In the genomic region with DNA sequence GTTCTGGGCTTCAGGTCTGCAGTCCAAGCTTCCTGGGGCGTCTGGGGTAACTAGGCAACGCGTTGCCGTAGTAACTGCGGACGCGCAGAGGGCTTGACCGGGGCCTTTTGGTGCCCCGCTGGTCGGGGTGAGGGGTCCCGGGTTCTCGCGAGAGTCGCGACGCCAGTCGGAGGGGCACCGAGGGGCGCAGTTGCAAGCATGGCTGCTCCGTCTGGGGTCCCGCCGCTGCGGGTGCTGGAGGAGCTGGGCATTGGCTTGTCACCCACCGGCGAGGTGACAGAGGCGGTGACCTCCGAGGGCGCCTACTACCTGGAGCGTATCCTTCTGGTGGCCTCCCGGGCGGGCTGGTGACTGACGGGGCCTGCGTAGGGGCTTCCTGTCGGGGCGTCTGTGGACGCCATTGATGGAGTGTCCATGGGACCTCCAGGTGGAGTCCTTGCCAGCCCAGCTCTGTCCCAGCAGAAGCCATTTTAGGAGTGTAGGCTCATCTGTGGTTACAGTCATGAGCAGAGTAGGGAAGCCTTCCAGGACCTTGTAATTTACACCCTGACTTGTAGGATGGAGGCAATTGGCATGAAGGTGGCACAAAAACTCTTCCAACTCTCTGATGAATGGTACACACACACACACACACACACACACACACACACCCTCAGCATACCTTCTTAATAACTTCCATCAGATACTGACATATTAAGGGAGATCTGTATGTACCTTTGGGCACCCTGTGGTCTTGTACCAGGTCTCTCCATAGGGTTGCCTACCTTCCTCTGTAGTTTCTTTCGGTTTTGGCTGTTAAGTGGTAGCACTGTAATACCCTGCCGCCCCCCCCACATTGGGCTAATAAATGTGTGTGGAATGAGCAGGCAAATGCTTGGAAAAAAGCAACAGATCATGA, we compare ENCODE assay signal across 10 mouse cellular contexts. TPM values are rescaled to one million over a fixed set of nuclear protein-coding genes. Genes with fewer than 3 reads are reported as not detected.
DNase-seq lines count a peak whose midpoint lies in the region; ATAC-seq and TF ChIP-seq lines count a peak whose summit lies in the region.
"Had no signal": no experiment of that assay in that cellular context is flagged by ENCODE, and none has a peak within 500 bp of the region (broad histone marks: within the 10 kb centered on the region; RNA-seq: fewer than 3 reads in every experiment).

TSS of gene Spag16 (plus strand) at position 165 of the 898 bp plus-strand sequence.

- no peaks in the 10 kb centered on the region for H3K4me1 ChIP-seq in cerebellum, adult 2 months (ENCODE audit: control insufficient read depth, insufficient read depth, low read length)
- peaks cover 4% of the 10 kb centered on the region; the same call in 1 of the 2 replicates for H3K4me1 ChIP-seq in embryonic facial prominence, embryonic 15.5 days
- peaks cover 7% of the 10 kb centered on the region; the same call in 1 of the 2 replicates for H3K4me1 ChIP-seq in neural tube, embryonic 13.5 days (replicated peaks)

- no peaks in the 10 kb centered on the region; the same call in 1 of the 2 replicates for H3K27me3 ChIP-seq in cerebellum, adult 2 months (ENCODE audit: control insufficient read depth, insufficient read depth, low read length)
- H3K27me3 ChIP-seq in embryonic facial prominence, embryonic 15.5 days: no peaks in the 10 kb centered on the region
- no peaks in the 10 kb centered on the region for H3K27me3 ChIP-seq in neural tube, embryonic 13.5 days

- TF ChIP-seq POLR2A in cerebellum, adult 2 months (IDR thresholded peaks at IDR 0.05; ENCODE audit: borderline replicate concordance, insufficient read depth, low read length): no peak

- peak within 1 kb of the TSS; percentile 81 for H3K4me2 ChIP-seq in embryonic facial prominence, embryonic 15.5 days (replicated peaks)
- peak within 1 kb of the TSS; percentile 70 for H3K4me2 ChIP-seq in neural tube, embryonic 13.5 days

- WGBS in cerebellum, adult 2 months: 8% methylated on average over 38 of the region's 38 CpGs
- 10% methylated on average over 38 of the region's 38 CpGs for WGBS in embryonic facial prominence, embryonic 15.5 days
- WGBS in neural tube, embryonic 13.5 days: 7% methylated on average over 38 of the region's 38 CpGs

- H3K9ac ChIP-seq in embryonic facial prominence, embryonic 15.5 days: no peak within 1 kb of the TSS
- H3K9ac ChIP-seq in neural tube, embryonic 13.5 days: peak within 1 kb of the TSS; percentile 62

- peak; percentile 75 for ATAC-seq in embryonic facial prominence, embryonic 15.5 days (ENCODE audit: insufficient number of reproducible peaks, low FRiP score, low TSS enrichment, low read depth)
- ATAC-seq in neural tube, embryonic 13.5 days (ENCODE audit: low read depth): peak; percentile 90
- ATAC-seq in erythroblast, adult 5-6 weeks (replicated peaks; ENCODE audit: low FRiP score, poor library complexity, severe bottlenecking): no peak

- H3K9me3 ChIP-seq in embryonic facial prominence, embryonic 15.5 days (replicated peaks): no peaks in the 10 kb centered on the region
- no peaks in the 10 kb centered on the region for H3K9me3 ChIP-seq in neural tube, embryonic 13.5 days

- H3K36me3 ChIP-seq in embryonic facial prominence, embryonic 15.5 days: no peaks in the 10 kb centered on the region
- no peaks in the 10 kb centered on the region for H3K36me3 ChIP-seq in neural tube, embryonic 13.5 days

- peak; percentile 7 to 8 for DNase-seq in cerebellum, adult 2 months
- DNase-seq in cerebellum, adult 9-11 months: no peak
- peak; percentile 72 for DNase-seq in WW6 (ENCODE audit: low read depth, low spot score)
- DNase-seq in hindlimb bud, embryonic 11.5 days (ENCODE audit: extremely low spot score, low read depth, low spot score): peak; percentile 56
- DNase-seq in liver: peak; percentile 24

- TF ChIP-seq CTCF in cerebellum, adult 2 months (IDR thresholded peaks at IDR 0.05; ENCODE audit: borderline replicate concordance, insufficient read depth, low read depth, low read length): no peak

- no peak within 1 kb of the TSS for H3K4me3 ChIP-seq in cerebellum, adult 2 months (replicated peaks; ENCODE audit: insufficient read depth, low read depth, low read length)
- H3K4me3 ChIP-seq in embryonic facial prominence, embryonic 15.5 days (replicated peaks): peak within 1 kb of the TSS; percentile 50
- H3K4me3 ChIP-seq in neural tube, embryonic 13.5 days: peak within 1 kb of the TSS; percentile 53

- H3K27ac ChIP-seq in cerebellum, adult 2 months (ENCODE audit: insufficient read depth, low read length): no peak within 1 kb of the TSS
- no peak within 1 kb of the TSS for H3K27ac ChIP-seq in embryonic facial prominence, embryonic 15.5 days (replicated peaks)
- no peak within 1 kb of the TSS for H3K27ac ChIP-seq in neural tube, embryonic 13.5 days (replicated peaks)

RNA-seq across cellular contexts. Expression of gene Spag16, which starts in this region (rescaled TPM):
- polyA plus RNA-seq in cerebellum, adult 2 months (2012; rRNA removed): 0.61 and 1.7 TPM in 2 replicates
- 1.8 and 4.4 TPM in 2 replicates for polyA plus RNA-seq in embryonic facial prominence, embryonic 15.5 days (2015; fragmentation: Nextera tagmentation; extraction: Ambion mirVana)
- polyA plus RNA-seq in neural tube, embryonic 13.5 days (2015; fragmentation: Nextera tagmentation; extraction: Ambion mirVana): 1.2 and 1.5 TPM in 2 replicates
- not detected in 2 replicates for total RNA-seq in erythroblast, adult 5-6 weeks (2015; ENCODE audit: low replicate concordance)
- total RNA-seq in erythroblast, adult 5-6 weeks (2017; ENCODE audit: low replicate concordance): not detected in 2 replicates
- polyA plus RNA-seq: C2C12; large intestine, adult 2 months had no signal
